Mouse (Mus musculus) limb, embryonic 11.5 days (tissue): Measurements from ENCODE around the gene Srebf2. TPM values are rescaled to one million over a fixed set of nuclear protein-coding genes. Genes with fewer than 3 reads are reported as not detected.
"Not testable (repeated sequence)": the region's sequence is repeated elsewhere in the genome, so short reads cannot be mapped to it uniquely, and the experiment has no call there.

Experiments used
- ATAC-seq: fragments of 200-750 bp; cut with Nextera tagmentation; 2 replicates; pipeline ENCODE4 v1.8.0; 2017; ENCODE audit warnings: low read depth; ENCODE audit not compliant: insufficient number of reproducible peaks, low FRiP score, low TSS enrichment
- DNase-seq: peaks from one replicate; pipeline ENCODE4 v3.0.0-alpha.2; 2015; ENCODE audit warnings: low spot score
- H3K27ac ChIP-seq: fragments of 300-500 bp; sonication (generic); replicated peaks from 2 replicates; pipeline ENCODE4 v1.5.1; 2014; ENCODE audit warnings: low read depth, mild to moderate bottlenecking, low read length
- H3K27me3 ChIP-seq: fragments of 300-500 bp; sonication (generic); 2 replicates; pipeline ENCODE4 v1.6.1; 2014; ENCODE audit warnings: mild to moderate bottlenecking, low read length, mixed read lengths; ENCODE audit not compliant: control insufficient read depth, insufficient read depth
- H3K36me3 ChIP-seq: fragments of 300-500 bp; sonication (generic); 2 replicates; pipeline ENCODE4 v1.6.1; 2014; ENCODE audit warnings: mild to moderate bottlenecking, low read length, moderate library complexity, mixed read lengths; ENCODE audit not compliant: control insufficient read depth, insufficient read depth
- H3K4me1 ChIP-seq: fragments of 300-500 bp; sonication (generic); 2 replicates; pipeline ENCODE4 v1.6.1; 2014; ENCODE audit warnings: low read length, mixed read lengths; ENCODE audit not compliant: control insufficient read depth, insufficient read depth
- H3K4me2 ChIP-seq: fragments of 300-500 bp; sonication (generic); 2 replicates; pipeline ENCODE4 v1.6.1; 2014; ENCODE audit warnings: low read depth, mild to moderate bottlenecking, moderate library complexity; ENCODE audit not compliant: severe bottlenecking
- H3K4me3 ChIP-seq: fragments of 300-500 bp; sonication (generic); 2 replicates; pipeline ENCODE4 v1.5.1; 2014; ENCODE audit warnings: low read depth, low read length
- H3K9ac ChIP-seq: fragments of 300-500 bp; sonication (generic); 2 replicates; pipeline ENCODE4 v1.6.1; 2014; ENCODE audit warnings: mild to moderate bottlenecking, low read length
- H3K9me3 ChIP-seq: fragments of 300-500 bp; sonication (generic); 2 replicates; pipeline ENCODE4 v1.6.1; 2016; ENCODE audit warnings: low read length; ENCODE audit not compliant: control insufficient read depth
- WGBS: fragments of 180-500 bp; shearing (Covaris S2); extraction: QIAGEN DNeasy Blood & Tissue Kit; methylation state at CpG from one replicate; pipeline ENCODE4 v1.1.7; 2014; 5-methylcytosine and 5-hydroxymethylcytosine counted together
- polyA plus RNA-seq: library from polyadenylated mRNA; unstranded; fragments of >200 nt; fragmentation: Nextera tagmentation; extraction: Ambion mirVana; gene quantifications from 2 replicates; pipeline ENCODE4 v1.2.1, GENCODE M21; 2014

Srebf2 gene
- polyA plus RNA-seq, 1 experiment from 2014 or later: 129 TPM

DNA sequence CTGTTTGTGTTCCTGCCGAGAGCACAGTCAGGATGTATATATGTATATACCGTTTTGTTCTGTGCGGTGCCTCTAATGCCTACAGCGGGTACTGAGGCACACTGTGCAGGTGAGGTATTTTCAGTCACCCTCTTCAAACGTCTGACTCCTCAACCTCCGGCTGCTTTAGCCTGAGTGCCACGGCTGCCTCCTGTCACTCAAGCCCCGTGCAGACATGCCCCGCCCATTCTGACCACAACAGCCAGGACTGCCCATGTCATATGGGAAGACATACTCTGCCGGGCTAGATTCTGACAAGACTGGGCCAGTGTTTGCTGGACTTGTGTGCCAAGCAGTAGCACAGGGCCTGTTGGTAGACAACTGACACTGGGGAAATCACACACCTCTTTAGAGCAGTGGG lies 88.7 kb downstream of the Srebf2 start:
- ATAC-seq (no peak), DNase-seq (no peak)

DNA sequence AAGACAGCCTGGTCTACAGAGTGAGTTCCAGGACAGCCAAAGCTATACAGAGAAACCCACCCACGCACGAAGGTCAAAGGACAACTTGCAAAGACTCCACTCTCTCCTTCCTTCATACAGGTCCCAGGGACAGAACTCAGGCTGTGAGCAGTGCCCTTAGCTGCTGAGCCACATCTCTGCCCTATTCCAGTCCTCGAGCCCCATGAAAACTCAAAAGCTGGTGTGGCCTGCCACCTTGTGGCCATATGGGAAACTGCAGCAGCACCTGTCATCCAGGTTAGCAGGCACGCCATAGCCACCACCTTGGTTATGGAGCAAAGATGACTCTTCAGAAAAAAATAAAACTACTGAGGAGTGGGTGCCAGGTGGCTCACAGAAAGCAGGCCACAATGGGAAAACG lies 89.6 kb downstream of the Srebf2 start:
- Histone ChIP-seq H3K4me1 (no peaks in the 10 kb centered on the region), H3K4me3 (no peak overlapping the region), H3K27ac (no peak overlapping the region), H3K27me3 (no peaks in the 10 kb centered on the region), H3K9ac (no peak overlapping the region), H3K4me2 (no peak overlapping the region), H3K36me3 (no peaks in the 10 kb centered on the region), H3K9me3 (no peaks in the 10 kb centered on the region)
- WGBS: 22% methylated on average over 5 of the region's 5 CpGs
- DNase-seq (peak; percentile 90), ATAC-seq (no peak)

More for the DNA sequence above, 88.7 kb downstream of the Srebf2 start:
- H3K36me3 ChIP-seq: no peaks in the 10 kb centered on the region
- H3K4me1 ChIP-seq: no peaks in the 10 kb centered on the region
- H3K4me3 ChIP-seq: no peak overlapping the region
- WGBS: 79% methylated on average over 10 of the region's 10 CpGs
- H3K27me3 ChIP-seq: no peaks in the 10 kb centered on the region
- no peak overlapping the region for H3K27ac ChIP-seq
- no peak overlapping the region for H3K4me2 ChIP-seq
- H3K9ac ChIP-seq: no peak overlapping the region
- no peaks in the 10 kb centered on the region for H3K9me3 ChIP-seq

DNA sequence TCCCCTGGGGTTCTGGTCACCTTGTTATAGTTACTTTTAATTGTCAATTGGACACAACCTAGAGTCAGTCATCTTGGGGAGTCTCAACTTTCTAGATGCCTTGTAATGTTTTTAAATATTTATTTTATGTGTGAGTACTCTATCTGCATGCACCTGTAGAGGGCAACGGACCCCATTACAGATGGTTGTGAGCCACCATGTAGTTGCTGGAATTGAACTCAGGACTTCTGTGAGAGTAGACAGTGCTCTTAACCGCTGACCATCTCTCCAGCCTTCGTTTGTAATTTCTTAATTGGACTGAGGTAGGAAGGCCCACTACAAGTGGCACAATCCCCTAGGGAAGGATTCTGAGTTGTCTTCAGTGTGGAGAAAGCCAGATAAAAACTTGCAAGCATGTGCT lies 96.3 kb downstream of the Srebf2 start:
- Histone ChIP-seq H3K4me2 (peak overlapping the region; percentile 61), H3K36me3 (no peaks in the 10 kb centered on the region), H3K9ac (no peak overlapping the region), H3K27ac (no peak overlapping the region), H3K4me1 (no peaks in the 10 kb centered on the region; the same call in 1 of the 2 replicates), H3K9me3 (no peaks in the 10 kb centered on the region), H3K4me3 (peak overlapping the region; percentile 74), H3K27me3 (no peaks in the 10 kb centered on the region)
- 75% methylated on average over 3 of the region's 3 CpGs for WGBS
- ATAC-seq (no peak), DNase-seq (no peak)

- Histone ChIP-seq H3K9ac (peak overlapping the region; percentile 75), H3K9me3 (no peaks in the 10 kb centered on the region), H3K4me3 (peak overlapping the region; percentile 74), H3K27ac (no peak overlapping the region), H3K27me3 (no peaks in the 10 kb centered on the region), H3K4me2 (peak overlapping the region; percentile 61), H3K36me3 (no peaks in the 10 kb centered on the region), H3K4me1 (no peaks in the 10 kb centered on the region; the same call in 1 of the 2 replicates)
- ATAC-seq: peak; percentile 18; the same call in 1 of the 2 replicates
- DNase-seq: no peak
- WGBS: 9% methylated on average over 12 of the region's 12 CpGs
Measured at GRCm38 (mm10) chr15:82243742-82244114, 96.7 kb downstream of the Srebf2 start.

DNA sequence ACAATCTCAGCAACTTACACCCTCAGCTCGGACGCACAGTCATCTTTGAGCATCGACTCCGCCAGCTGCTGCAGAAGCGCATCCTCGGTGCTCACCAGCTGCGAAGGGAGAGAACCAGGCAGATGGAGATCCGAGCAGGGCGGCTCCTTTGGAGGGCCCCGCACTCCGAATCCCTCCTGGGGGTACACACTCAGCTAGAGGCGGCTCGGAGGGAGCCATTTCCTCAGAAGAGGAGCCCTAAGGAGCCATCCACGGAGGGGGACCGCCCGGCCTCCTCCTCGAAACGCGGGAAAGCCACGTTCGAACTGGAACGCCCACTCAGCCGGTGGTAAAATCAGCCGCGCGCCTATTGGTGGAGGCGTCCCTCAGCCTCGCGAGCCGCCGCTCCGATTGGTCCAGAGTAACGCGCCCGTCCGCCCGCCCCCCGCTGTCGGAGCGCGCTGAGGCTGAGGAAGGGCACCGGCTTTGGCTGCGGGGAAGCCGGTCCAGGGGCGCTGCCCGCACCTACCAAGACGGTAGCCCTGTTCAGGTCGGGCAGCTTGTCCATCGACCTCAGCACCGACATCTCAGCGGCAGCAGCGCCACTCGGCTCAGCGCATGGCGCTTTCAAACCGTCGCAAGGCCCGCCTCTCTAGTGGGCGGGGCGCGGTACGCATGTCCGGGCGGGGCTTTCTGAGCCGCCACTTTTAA lies 97.3 kb downstream of the Srebf2 start, which contains the start of gene Cenpm:
Gene Cenpm, minus strand, starts transcription at position 634 of the 690 bp plus-strand sequence.
- DNase-seq: peak; percentile 94
- Histone ChIP-seq H3K4me1 (no peaks in the 10 kb centered on the region; the same call in 1 of the 2 replicates), H3K9me3 (no peaks in the 10 kb centered on the region), H3K4me3 (peak within 1 kb of the TSS; percentile 74), H3K9ac (peak within 1 kb of the TSS; percentile 75), H3K27me3 (no peaks in the 10 kb centered on the region), H3K27ac (peak within 1 kb of the TSS; percentile 80), H3K36me3 (no peaks in the 10 kb centered on the region), H3K4me2 (peak within 1 kb of the TSS; percentile 61)
- ATAC-seq: peak; percentile 94
- under 1% methylated on average over 65 of the region's 65 CpGs for WGBS

DNA sequence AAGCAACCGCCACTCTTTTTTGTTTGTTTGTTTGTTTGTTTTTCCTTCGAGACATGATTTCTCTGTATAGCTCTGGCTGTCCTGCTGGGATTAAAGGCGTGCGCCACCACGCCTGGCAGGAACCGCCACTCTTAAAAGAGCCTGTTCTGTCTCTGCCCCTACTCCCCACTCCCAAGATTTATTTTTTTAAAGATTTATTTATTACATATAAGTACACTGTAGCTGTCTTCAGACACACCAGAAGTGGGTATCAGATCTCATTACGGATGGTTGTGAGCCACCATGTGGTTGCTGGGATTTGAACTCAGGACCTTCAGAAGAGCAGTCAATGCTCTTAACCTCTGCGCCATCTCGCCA lies 97.8 kb downstream of the Srebf2 start:
- DNase-seq, H3K36me3 ChIP-seq, H3K9me3 ChIP-seq, H3K4me1 ChIP-seq, H3K27ac ChIP-seq, ATAC-seq, H3K27me3 ChIP-seq: not testable (repeated sequence)
- Histone ChIP-seq H3K4me2 (peak overlapping the region; percentile 61), H3K4me3 (peak overlapping the region; percentile 74), H3K9ac (peak overlapping the region; percentile 65)
- 24% methylated on average over 9 of the region's 9 CpGs for WGBS

GRCm38 (mm10) chr15:82247131-82247776 lies 100.3 kb downstream of the Srebf2 start:
- H3K4me2 ChIP-seq: no peak overlapping the region
- H3K9ac ChIP-seq: no peak overlapping the region
- no peaks in the 10 kb centered on the region for H3K27me3 ChIP-seq
- no peak for DNase-seq
- H3K4me3 ChIP-seq: no peak overlapping the region
- no peaks in the 10 kb centered on the region; the same call in 1 of the 2 replicates for H3K4me1 ChIP-seq
- WGBS: 77% methylated on average over 3 of the region's 3 CpGs
- no peak overlapping the region for H3K27ac ChIP-seq
- no peak for ATAC-seq
- no peaks in the 10 kb centered on the region for H3K9me3 ChIP-seq
- no peaks in the 10 kb centered on the region for H3K36me3 ChIP-seq

DNA sequence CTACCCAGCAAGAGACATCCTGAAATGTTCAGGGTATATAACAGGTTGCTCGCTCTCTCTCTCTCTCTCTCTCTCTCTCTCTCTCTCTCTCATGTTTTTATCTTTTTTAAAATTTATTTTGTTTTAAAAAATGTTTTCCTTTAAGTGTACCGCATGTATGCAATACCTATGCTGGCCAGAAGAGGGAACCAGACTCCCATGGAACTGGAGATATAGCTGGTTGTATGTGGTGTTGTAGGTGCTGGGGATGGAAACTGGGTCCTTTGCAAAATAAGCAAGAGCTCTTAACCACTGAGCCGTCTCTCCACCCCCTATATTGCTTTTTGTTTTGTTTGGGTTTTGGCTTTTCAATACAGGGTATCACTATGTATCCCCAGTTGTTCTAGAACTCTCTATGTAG lies 104.6 kb downstream of the Srebf2 start:
- no peaks in the 10 kb centered on the region for H3K4me1 ChIP-seq
- no peak overlapping the region for H3K4me3 ChIP-seq
- no peak overlapping the region for H3K4me2 ChIP-seq
- WGBS: 95% methylated on average over 3 of the region's 3 CpGs
- DNase-seq (no peak), ATAC-seq (no peak)
- H3K36me3 ChIP-seq: no peaks in the 10 kb centered on the region
- no peak overlapping the region for H3K9ac ChIP-seq
- H3K27ac ChIP-seq: no peak overlapping the region
- H3K9me3 ChIP-seq: no peaks in the 10 kb centered on the region
- no peaks in the 10 kb centered on the region for H3K27me3 ChIP-seq
